Mouse (Mus musculus) intestine, postnatal 0 days (tissue): ENCODE data around the gene Efcab11. TPM values are rescaled to one million over a fixed set of nuclear protein-coding genes. Genes with fewer than 3 reads are reported as not detected.

ENCODE experiments used
- ATAC-seq: fragments of 200-750 bp; cut with Nextera tagmentation; 2 replicates; pipeline ENCODE4 v1.8.0; 2017; ENCODE audit warnings: mild to moderate bottlenecking, moderate TSS enrichment, moderate library complexity
- H3K27ac ChIP-seq: fragments of 300-500 bp; sonication (generic); 2 replicates; pipeline ENCODE4 v1.5.1; 2014; ENCODE audit warnings: mild to moderate bottlenecking, low read depth, low read length, moderate library complexity
- H3K27me3 ChIP-seq: fragments of 300-500 bp; sonication (generic); replicated peaks from 2 replicates; pipeline ENCODE4 v1.6.1; 2014; ENCODE audit warnings: low read length, mixed read lengths; ENCODE audit not compliant: control insufficient read depth, insufficient read depth
- H3K36me3 ChIP-seq: fragments of 300-500 bp; sonication (generic); 2 replicates; pipeline ENCODE4 v1.6.1; 2014; ENCODE audit warnings: mild to moderate bottlenecking, moderate library complexity; ENCODE audit not compliant: control insufficient read depth, insufficient read depth
- H3K4me1 ChIP-seq: fragments of 300-500 bp; sonication (generic); replicated peaks from 2 replicates; pipeline ENCODE4 v1.6.1; 2014; ENCODE audit warnings: antibody characterized with exemption, low read length, mixed read lengths; ENCODE audit not compliant: control insufficient read depth, insufficient read depth
- H3K4me2 ChIP-seq: fragments of 300-500 bp; sonication (generic); replicated peaks from 2 replicates; pipeline ENCODE4 v1.6.1; 2014; ENCODE audit warnings: low read depth, mild to moderate bottlenecking, moderate library complexity
- H3K4me3 ChIP-seq: fragments of 300-500 bp; sonication (generic); 2 replicates; pipeline ENCODE4 v1.5.1; 2014; ENCODE audit warnings: low read depth, low read length
- H3K9ac ChIP-seq: fragments of 300-500 bp; sonication (generic); 2 replicates; pipeline ENCODE4 v1.6.1; 2014; ENCODE audit warnings: mild to moderate bottlenecking, low read depth, low read length
- H3K9me3 ChIP-seq: fragments of 300-500 bp; sonication (generic); 2 replicates; pipeline ENCODE4 v1.6.1; 2016; ENCODE audit warnings: mixed run types; ENCODE audit not compliant: control insufficient read depth
- CTCF ChIP-seq: sonication (generic); IDR thresholded peaks from 2 replicates; pipeline ENCODE4 v1.5.1; 2016; ENCODE audit warnings: low read depth, mild to moderate bottlenecking, control low read depth, antibody characterized with exemption, moderate library complexity
- WGBS: fragments of 180-500 bp; shearing (Covaris S2); extraction: QIAGEN DNeasy Blood & Tissue Kit; methylation state at CpG from one replicate; pipeline ENCODE4 v1.1.7; 2014; 5-methylcytosine and 5-hydroxymethylcytosine counted together
- polyA plus RNA-seq: library from polyadenylated mRNA; unstranded; fragments of >200 nt; fragmentation: Nextera tagmentation; extraction: Ambion mirVana; gene quantifications from 2 replicates; pipeline ENCODE4 v1.2.1, GENCODE M21; 2015

Efcab11 gene
- polyA plus RNA-seq, 1 experiment from 2014 or later, result 3.2 TPM

GRCm38 (mm10) chr12:99923131-99923606 lies 38.9 kb upstream of the Efcab11 start:
- Histone ChIP-seq H3K27ac (no peak overlapping the region), H3K4me3 (no peak overlapping the region), H3K9me3 (no peaks in the 10 kb centered on the region), H3K36me3 (no peaks in the 10 kb centered on the region), H3K27me3 (no peaks in the 10 kb centered on the region), H3K4me2 (no peak overlapping the region), H3K4me1 (no peaks in the 10 kb centered on the region), H3K9ac (no peak overlapping the region)
- ATAC-seq, result no peak
- WGBS, result 71% methylated on average over 5 of the region's 5 CpGs
- TF ChIP-seq CTCF, result no peak

GRCm38 (mm10) chr12:99921045-99921444 lies 36.8 kb upstream of the Efcab11 start:
- H3K36me3 ChIP-seq, result no peaks in the 10 kb centered on the region
- TF ChIP-seq CTCF, result peak; percentile 66
- no peak overlapping the region for H3K4me2 ChIP-seq
- H3K9ac ChIP-seq, result no peak overlapping the region
- WGBS, result 84% methylated on average over 3 of the region's 3 CpGs
- no peaks in the 10 kb centered on the region for H3K4me1 ChIP-seq
- no peak overlapping the region for H3K4me3 ChIP-seq
- no peaks in the 10 kb centered on the region for H3K27me3 ChIP-seq
- no peak overlapping the region for H3K27ac ChIP-seq
- no peak for ATAC-seq
- H3K9me3 ChIP-seq, result no peaks in the 10 kb centered on the region

- Histone ChIP-seq H3K27ac (no peak overlapping the region), H3K9me3 (no peaks in the 10 kb centered on the region), H3K4me2 (no peak overlapping the region), H3K9ac (no peak overlapping the region), H3K4me1 (no peaks in the 10 kb centered on the region), H3K27me3 (no peaks in the 10 kb centered on the region), H3K4me3 (no peak overlapping the region), H3K36me3 (peaks cover 7% of the 10 kb centered on the region)
- TF ChIP-seq CTCF, result no peak
- WGBS, result 88% methylated on average over 3 of the region's 3 CpGs
- no peak for ATAC-seq
These were observed 35.4 kb upstream of the Efcab11 start for GRCm38 (mm10) chr12:99919636-99920035.

- ATAC-seq, result no peak
- Histone ChIP-seq H3K4me2 (no peak overlapping the region), H3K4me1 (no peaks in the 10 kb centered on the region), H3K27me3 (no peaks in the 10 kb centered on the region), H3K9ac (no peak overlapping the region), H3K27ac (no peak overlapping the region), H3K9me3 (no peaks in the 10 kb centered on the region), H3K4me3 (no peak overlapping the region), H3K36me3 (peaks cover 7% of the 10 kb centered on the region)
- no peak for TF ChIP-seq CTCF
- 84% methylated on average over 15 of the region's 15 CpGs for WGBS
These were observed 33.7 kb upstream of the Efcab11 start for GRCm38 (mm10) chr12:99917800-99918427.

- Histone ChIP-seq H3K4me2 (no peak overlapping the region), H3K9ac (no peak overlapping the region), H3K4me1 (no peaks in the 10 kb centered on the region), H3K4me3 (no peak overlapping the region), H3K27ac (no peak overlapping the region), H3K36me3 (peaks cover 28% of the 10 kb centered on the region), H3K27me3 (no peaks in the 10 kb centered on the region), H3K9me3 (no peaks in the 10 kb centered on the region)
- no peak for TF ChIP-seq CTCF
- no peak for ATAC-seq
- WGBS, result 85% methylated on average over 12 of the region's 12 CpGs
These were observed 27.2 kb upstream of the Efcab11 start for GRCm38 (mm10) chr12:99911466-99911865.

GRCm38 (mm10) chr12:99904537-99904936 lies 20.3 kb upstream of the Efcab11 start:
- Histone ChIP-seq H3K36me3 (peaks cover 35% of the 10 kb centered on the region), H3K4me2 (no peak overlapping the region), H3K27me3 (no peaks in the 10 kb centered on the region), H3K4me1 (no peaks in the 10 kb centered on the region), H3K9ac (no peak overlapping the region), H3K27ac (no peak overlapping the region), H3K4me3 (no peak overlapping the region), H3K9me3 (no peaks in the 10 kb centered on the region)
- no peak for ATAC-seq
- no peak for TF ChIP-seq CTCF
- WGBS, result 93% methylated on average over 5 of the region's 5 CpGs
